Mouse (Mus musculus): ENCODE data around the gene Dnhd1.

- TF ChIP-seq GATA1 (IDR thresholded peaks at IDR 0.05; ENCODE audit: low read length) (no peak), TAL1 (IDR thresholded peaks at IDR 0.05; ENCODE audit: low read length) (no peak)
Observed at GRCm38 (mm10) chr7:105728701-105729428, 78.2 kb downstream of the Dnhd1 start.
